Mouse (Mus musculus): Measurements from ENCODE around the gene Cnpy1. TPM values are rescaled to one million over a fixed set of nuclear protein-coding genes. Genes with fewer than 3 reads are reported as not detected.

Gene Cnpy1
- total and polyA plus RNA-seq, 3 experiments: not detected

- Histone ChIP-seq H3K27me3 (ENCODE audit: control insufficient read depth in 1 of 2, insufficient read depth in 2 of 2, low read length in 2 of 2) (no peaks in the 10 kb centered on the region), H3K9me3 (replicated peaks; ENCODE audit: insufficient read depth, low read length) (no peaks in the 10 kb centered on the region; the same call in 1 of the 2 replicates), H3K27ac (ENCODE audit: control insufficient read depth, low read depth, low read length) (no peak overlapping the region), H3K4me1 (ENCODE audit: control insufficient read depth in 1 of 2, insufficient read depth in 2 of 2, low read length in 2 of 2) (no peaks in the 10 kb centered on the region), H3K36me3 (ENCODE audit: control insufficient read depth in 1 of 2, insufficient read depth in 2 of 2, low read length in 2 of 2) (no peaks in the 10 kb centered on the region), H3K4me3 (ENCODE audit: control insufficient read depth in 1 of 2, insufficient read depth in 1 of 2, low read depth in 2 of 2, low read length in 2 of 2) (no peak overlapping the region), H3K79me2 (ENCODE audit: control insufficient read depth, insufficient read depth, low read length, poor library complexity) (no peaks in the 10 kb centered on the region), H3K9ac (ENCODE audit: control insufficient read depth, low read depth, low read length, poor library complexity, severe bottlenecking) (no peak overlapping the region)
- TF ChIP-seq SMC3 (IDR thresholded peaks at IDR 0.05; ENCODE audit: low read depth, low read length): no peak
- no peak for TF ChIP-seq MXI1 (IDR thresholded peaks at IDR 0.05; ENCODE audit: low read depth, low read length)
- no peak for TF ChIP-seq POLR2AphosphoS2 (IDR thresholded peaks at IDR 0.05; ENCODE audit: low read length)
- TF ChIP-seq MAX (IDR thresholded peaks at IDR 0.05; ENCODE audit: low read length): no peak
- TF ChIP-seq MAZ (IDR thresholded peaks at IDR 0.05; ENCODE audit: low read depth, low read length): no peak
- no peak for TF ChIP-seq RCOR1 (IDR thresholded peaks at IDR 0.05; ENCODE audit: low read depth, low read length)
- TF ChIP-seq MYC (IDR thresholded peaks at IDR 0.05; ENCODE audit: low read depth, low read length): no peak
- TF ChIP-seq GATA1 (IDR thresholded peaks at IDR 0.05; ENCODE audit: low read depth, low read length): no peak
- TF ChIP-seq ZMIZ1 (IDR thresholded peaks at IDR 0.05; ENCODE audit: low read depth, low read length): no peak
- TF ChIP-seq BHLHE40 (IDR thresholded peaks at IDR 0.05; ENCODE audit: borderline replicate concordance, low read depth, low read length): no peak
- no peak for TF ChIP-seq MYB (IDR thresholded peaks at IDR 0.05; ENCODE audit: low read depth, low read length)
- no peak for TF ChIP-seq CHD2 (IDR thresholded peaks at IDR 0.05; ENCODE audit: low read length)
- no peak for TF ChIP-seq ZNF384 (IDR thresholded peaks at IDR 0.05; ENCODE audit: low read depth, low read length)
- no peak for TF ChIP-seq CHD1 (IDR thresholded peaks at IDR 0.05; ENCODE audit: low read depth, low read length)
- no peak for TF ChIP-seq HCFC1 (IDR thresholded peaks at IDR 0.05; ENCODE audit: low read depth, low read length)
- no peak for TF ChIP-seq ELF1 (IDR thresholded peaks at IDR 0.05; ENCODE audit: low read depth, low read length)
- DNase-seq (ENCODE audit: low read depth, low spot score): no peak
Observed at GRCm38 (mm10) chr5:28176585-28176984, 69.0 kb downstream of the Cnpy1 start.

- Histone ChIP-seq H3K4me3 (ENCODE audit: control insufficient read depth in 1 of 2, insufficient read depth in 1 of 2, low read depth in 2 of 2, low read length in 2 of 2) (no peak overlapping the region), H3K79me2 (ENCODE audit: control insufficient read depth, insufficient read depth, low read length, poor library complexity) (no peaks in the 10 kb centered on the region), H3K9me3 (replicated peaks; ENCODE audit: insufficient read depth, low read length) (no peaks in the 10 kb centered on the region; the same call in 1 of the 2 replicates), H3K27me3 (ENCODE audit: control insufficient read depth in 1 of 2, insufficient read depth in 2 of 2, low read length in 2 of 2) (no peaks in the 10 kb centered on the region), H3K4me1 (ENCODE audit: control insufficient read depth in 1 of 2, insufficient read depth in 2 of 2, low read length in 2 of 2) (no peaks in the 10 kb centered on the region), H3K9ac (ENCODE audit: control insufficient read depth, low read depth, low read length, poor library complexity, severe bottlenecking) (no peak overlapping the region), H3K27ac (ENCODE audit: control insufficient read depth, low read depth, low read length) (no peak overlapping the region), H3K36me3 (ENCODE audit: control insufficient read depth in 1 of 2, insufficient read depth in 2 of 2, low read length in 2 of 2) (no peaks in the 10 kb centered on the region)
- no peak for DNase-seq (ENCODE audit: low read depth, low spot score)
- TF ChIP-seq ZMIZ1 (IDR thresholded peaks at IDR 0.05; ENCODE audit: low read depth, low read length) (no peak), POLR2AphosphoS5 (IDR thresholded peaks at IDR 0.05; ENCODE audit: borderline replicate concordance, low read depth, low read length) (no peak), ZNF384 (IDR thresholded peaks at IDR 0.05; ENCODE audit: low read depth, low read length) (no peak), ETS1 (IDR thresholded peaks at IDR 0.05; ENCODE audit: low read depth, low read length) (no peak), E2F4 (IDR thresholded peaks at IDR 0.05; ENCODE audit: borderline replicate concordance, low read depth, low read length) (no peak)
Observed at GRCm38 (mm10) chr5:28176023-28176422, 69.6 kb downstream of the Cnpy1 start.
